Mouse (Mus musculus) forebrain, postnatal 0 days (tissue): ENCODE data around the gene Agtpbp1. TPM values are rescaled to one million over a fixed set of nuclear protein-coding genes. Genes with fewer than 3 reads are reported as not detected.

Source experiments
- ATAC-seq: fragments of 200-750 bp; cut with Nextera tagmentation; 2 replicates; pipeline ENCODE4 v1.8.0; 2017; ENCODE audit warnings: mild to moderate bottlenecking, moderate library complexity
- DNase-seq: peaks from one replicate; pipeline ENCODE4 v3.0.0-alpha.2; 2015
- H3K27ac ChIP-seq: fragments of 300-500 bp; sonication (generic); 2 replicates; pipeline ENCODE4 v1.5.1; 2014; ENCODE audit warnings: low read depth, mild to moderate bottlenecking, antibody characterized with exemption, low read length, moderate library complexity, mixed read lengths
- H3K27me3 ChIP-seq: fragments of 300-500 bp; sonication (generic); 2 replicates; pipeline ENCODE4 v1.6.1; 2014; ENCODE audit warnings: mild to moderate bottlenecking, low read length, mixed read lengths; ENCODE audit not compliant: insufficient read depth
- H3K36me3 ChIP-seq: fragments of 300-500 bp; sonication (generic); 2 replicates; pipeline ENCODE4 v1.6.1; 2014; ENCODE audit warnings: mild to moderate bottlenecking, moderate library complexity; ENCODE audit not compliant: insufficient read depth
- H3K4me1 ChIP-seq: fragments of 300-500 bp; sonication (generic); 2 replicates; pipeline ENCODE4 v1.6.1; 2014; ENCODE audit warnings: antibody characterized with exemption; ENCODE audit not compliant: insufficient read depth
- H3K4me2 ChIP-seq: fragments of 300-500 bp; sonication (generic); 2 replicates; pipeline ENCODE4 v1.6.1; 2014; ENCODE audit warnings: low read depth, mild to moderate bottlenecking, moderate library complexity
- H3K4me3 ChIP-seq: fragments of 300-500 bp; sonication (generic); 2 replicates; pipeline ENCODE4 v1.5.1; 2014; ENCODE audit warnings: low read depth, low read length, mixed read lengths
- H3K9ac ChIP-seq: fragments of 300-500 bp; sonication (generic); 2 replicates; pipeline ENCODE4 v1.6.1; 2014; ENCODE audit warnings: mild to moderate bottlenecking
- H3K9me3 ChIP-seq: fragments of 300-500 bp; sonication (generic); 2 replicates; pipeline ENCODE4 v1.6.1; 2016; ENCODE audit warnings: low read length
- CTCF ChIP-seq: sonication (generic); IDR thresholded peaks from 2 replicates; pipeline ENCODE4 v1.5.1; 2016; ENCODE audit warnings: antibody characterized with exemption, control low read depth, low read depth
- WGBS: fragments of 180-500 bp; shearing (Covaris S2); extraction: QIAGEN DNeasy Blood & Tissue Kit; methylation state at CpG from one replicate; pipeline ENCODE4 v1.1.7; 2014; 5-methylcytosine and 5-hydroxymethylcytosine counted together
- polyA plus RNA-seq: library from polyadenylated mRNA; unstranded; fragments of >200 nt; fragmentation: Nextera tagmentation; extraction: Ambion mirVana; gene quantifications from 2 replicates; pipeline ENCODE4 v1.2.1, GENCODE M21; 2015
- total RNA-seq: library from RNA; depleted of rRNA; stranded (reverse); fragments of >200 nt; gene quantifications from 2 replicates; pipeline ENCODE4 v1.2.3, GENCODE M21; 2014; rRNA removed

The Agtpbp1 gene
- total RNA-seq (136 and 160 TPM in 2 replicates), polyA plus RNA-seq (60.7 and 65.1 TPM in 2 replicates)

DNA sequence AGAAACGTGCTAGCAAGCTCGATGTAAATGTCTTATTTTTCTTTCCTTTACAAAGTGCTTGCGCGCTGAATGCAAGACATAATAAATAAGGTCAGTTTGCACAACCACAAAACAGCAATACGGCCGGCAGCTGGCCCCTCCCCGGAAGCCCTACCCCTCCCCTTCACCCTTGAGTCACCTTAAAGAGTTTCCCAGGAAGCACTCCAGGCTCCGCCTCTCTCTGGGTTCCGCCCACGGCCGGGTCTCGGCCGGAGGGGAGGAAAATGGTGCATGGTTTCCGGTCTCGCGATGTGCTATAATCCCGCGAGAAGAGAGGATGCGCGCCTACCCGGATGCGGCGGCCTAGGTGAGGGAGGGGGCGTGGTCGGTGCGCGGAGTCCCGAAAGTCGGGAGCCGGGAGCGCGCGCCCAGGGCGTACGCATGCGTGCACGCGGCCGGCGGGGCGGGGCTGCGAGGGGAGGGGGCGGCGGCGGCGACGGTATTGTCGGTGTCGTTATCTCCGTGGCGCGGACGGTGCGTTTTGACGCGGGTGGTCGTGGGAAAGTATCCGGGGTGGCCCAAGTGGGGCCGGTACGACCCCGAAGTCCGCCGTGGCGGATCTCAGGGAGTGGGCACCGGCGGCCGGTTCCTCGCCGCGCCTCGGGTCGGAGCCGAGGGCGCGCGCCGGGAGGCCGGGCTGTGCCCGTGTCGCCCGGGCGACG is at the start of gene Agtpbp1, which contains the start of gene Naa35:
Agtpbp1 (minus strand) TSS at position 281 of the 701 bp plus-strand sequence.
Naa35 (plus strand) TSS at position 313 of the 701 bp plus-strand sequence.
- Histone ChIP-seq H3K27ac (peak within 1 kb of the TSS; percentile 90), H3K4me3 (peak within 1 kb of the TSS; percentile 92), H3K36me3 (peaks cover 14% of the 10 kb centered on the region), H3K27me3 (no peaks in the 10 kb centered on the region), H3K4me1 (peaks cover 17% of the 10 kb centered on the region), H3K4me2 (peak within 1 kb of the TSS; percentile 96), H3K9me3 (no peaks in the 10 kb centered on the region), H3K9ac (peak within 1 kb of the TSS; percentile 84)
- peak; percentile 99 for DNase-seq
- TF ChIP-seq CTCF = no peak
- 2% methylated on average over 79 of the region's 83 CpGs for WGBS
- ATAC-seq = peak; percentile 99

DNA sequence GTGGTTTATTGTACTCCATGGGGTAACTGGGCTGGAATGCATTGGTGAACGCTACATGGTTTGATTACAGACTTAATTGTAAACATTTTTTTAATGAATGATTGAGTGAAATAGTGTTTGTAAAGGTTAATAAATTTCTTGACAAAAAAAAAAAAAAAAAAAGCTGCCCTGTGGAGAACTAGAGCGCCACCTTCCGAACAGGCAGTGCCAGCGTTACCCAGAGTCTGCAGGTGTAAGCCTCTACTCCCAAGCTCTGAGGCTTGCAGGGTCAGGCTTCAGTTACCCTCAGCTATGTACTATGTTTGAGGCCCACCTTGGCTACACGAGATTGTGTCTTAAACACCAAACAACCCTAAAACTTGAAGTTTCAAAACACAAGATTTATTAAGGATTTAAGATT is 49.6 kb upstream of the Agtpbp1 start:
- no peak overlapping the region for H3K4me3 ChIP-seq
- no peak overlapping the region for H3K9ac ChIP-seq
- no peaks in the 10 kb centered on the region for H3K27me3 ChIP-seq
- H3K9me3 ChIP-seq = no peaks in the 10 kb centered on the region
- H3K27ac ChIP-seq = no peak overlapping the region
- no peak for TF ChIP-seq CTCF
- H3K4me2 ChIP-seq = no peak overlapping the region
- H3K36me3 ChIP-seq = peaks cover 75% of the 10 kb centered on the region
- DNase-seq = no peak
- WGBS = 83% methylated on average over 5 of the region's 5 CpGs
- ATAC-seq = no peak
- H3K4me1 ChIP-seq = no peaks in the 10 kb centered on the region

DNA sequence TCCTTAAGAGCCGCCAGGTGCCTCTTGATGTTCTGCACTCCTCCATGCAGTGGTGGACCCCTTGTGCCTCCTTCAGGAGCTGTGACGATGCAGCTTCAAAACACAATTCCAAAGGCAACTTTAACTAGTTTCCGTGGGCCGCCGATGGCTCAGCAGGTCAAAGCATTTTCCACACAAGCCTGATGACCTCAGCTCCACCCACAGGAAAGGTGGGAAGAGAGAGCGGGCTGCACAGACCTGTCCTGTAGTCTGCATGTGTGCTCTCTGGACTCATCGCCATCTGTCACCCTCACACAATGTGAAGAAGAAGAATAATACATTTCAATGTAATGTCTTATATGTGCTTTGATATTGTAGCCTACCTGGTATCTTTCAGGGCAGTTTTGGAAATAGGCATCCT is 41.7 kb upstream of the Agtpbp1 start:
- WGBS = 91% methylated on average over 7 of the region's 7 CpGs
- H3K36me3 ChIP-seq = peaks cover 71% of the 10 kb centered on the region
- no peak for TF ChIP-seq CTCF

DNA sequence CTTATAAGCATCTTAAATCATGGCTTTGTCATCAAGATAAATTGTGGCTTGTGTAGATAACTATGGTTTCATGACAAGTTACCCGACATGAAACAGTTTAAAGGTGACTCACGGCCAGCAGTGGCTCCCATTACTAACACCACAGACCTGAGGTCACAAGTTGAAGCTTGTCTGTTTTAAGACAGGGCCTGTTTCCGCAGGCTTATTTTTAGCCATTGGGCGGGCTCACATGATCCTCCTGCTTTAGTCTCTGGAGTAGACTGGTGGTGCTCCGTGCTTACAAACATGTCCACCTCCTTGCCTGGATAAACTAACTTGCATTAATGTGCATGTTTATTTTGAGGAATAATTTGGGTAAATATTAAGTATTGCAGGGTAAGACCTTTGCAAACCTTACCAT is 39.9 kb upstream of the Agtpbp1 start:
- DNase-seq (no peak), ATAC-seq (no peak)
- no peaks in the 10 kb centered on the region for H3K4me1 ChIP-seq
- H3K27me3 ChIP-seq = no peaks in the 10 kb centered on the region
- H3K9ac ChIP-seq = no peak overlapping the region
- no peak overlapping the region for H3K4me3 ChIP-seq
- no peaks in the 10 kb centered on the region for H3K9me3 ChIP-seq
- H3K4me2 ChIP-seq = no peak overlapping the region
- H3K36me3 ChIP-seq = peaks cover 66% of the 10 kb centered on the region
- H3K27ac ChIP-seq = no peak overlapping the region
- 91% methylated on average over 5 of the region's 5 CpGs for WGBS
- no peak for TF ChIP-seq CTCF

More for the DNA sequence above, 41.7 kb upstream of the Agtpbp1 start:
- Histone ChIP-seq H3K9ac (no peak overlapping the region), H3K27ac (no peak overlapping the region), H3K9me3 (no peaks in the 10 kb centered on the region), H3K4me2 (no peak overlapping the region), H3K27me3 (no peaks in the 10 kb centered on the region), H3K4me1 (no peaks in the 10 kb centered on the region), H3K4me3 (no peak overlapping the region)
- ATAC-seq = no peak
- DNase-seq = no peak

DNA sequence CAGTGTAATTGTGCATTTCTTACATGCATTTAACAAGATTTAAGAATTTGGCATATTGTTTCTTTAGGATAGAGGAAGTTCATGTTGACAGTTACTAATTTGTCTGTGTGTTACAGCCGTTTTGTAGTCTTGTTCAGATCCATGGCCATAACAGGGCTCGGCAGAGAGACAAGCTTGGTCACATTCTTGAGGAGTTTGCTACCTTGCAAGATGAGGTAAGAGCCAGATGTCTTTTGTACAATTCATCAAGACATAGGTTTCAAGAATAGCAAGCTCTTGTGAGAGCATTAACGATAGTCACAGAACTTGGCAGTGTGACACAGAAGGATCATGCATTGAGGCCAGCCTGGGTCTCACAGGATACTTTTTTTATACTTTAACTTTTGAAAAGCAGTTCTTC is 39.4 kb upstream of the Agtpbp1 start:
- ATAC-seq (no peak), DNase-seq (no peak)
- no peak for TF ChIP-seq CTCF
- no peaks in the 10 kb centered on the region for H3K4me1 ChIP-seq
- H3K27ac ChIP-seq = no peak overlapping the region
- no peak overlapping the region for H3K4me3 ChIP-seq
- 81% methylated on average over 3 of the region's 3 CpGs for WGBS
- H3K36me3 ChIP-seq = peaks cover 61% of the 10 kb centered on the region
- no peaks in the 10 kb centered on the region for H3K27me3 ChIP-seq
- H3K4me2 ChIP-seq = no peak overlapping the region
- H3K9me3 ChIP-seq = no peaks in the 10 kb centered on the region
- H3K9ac ChIP-seq = no peak overlapping the region

DNA sequence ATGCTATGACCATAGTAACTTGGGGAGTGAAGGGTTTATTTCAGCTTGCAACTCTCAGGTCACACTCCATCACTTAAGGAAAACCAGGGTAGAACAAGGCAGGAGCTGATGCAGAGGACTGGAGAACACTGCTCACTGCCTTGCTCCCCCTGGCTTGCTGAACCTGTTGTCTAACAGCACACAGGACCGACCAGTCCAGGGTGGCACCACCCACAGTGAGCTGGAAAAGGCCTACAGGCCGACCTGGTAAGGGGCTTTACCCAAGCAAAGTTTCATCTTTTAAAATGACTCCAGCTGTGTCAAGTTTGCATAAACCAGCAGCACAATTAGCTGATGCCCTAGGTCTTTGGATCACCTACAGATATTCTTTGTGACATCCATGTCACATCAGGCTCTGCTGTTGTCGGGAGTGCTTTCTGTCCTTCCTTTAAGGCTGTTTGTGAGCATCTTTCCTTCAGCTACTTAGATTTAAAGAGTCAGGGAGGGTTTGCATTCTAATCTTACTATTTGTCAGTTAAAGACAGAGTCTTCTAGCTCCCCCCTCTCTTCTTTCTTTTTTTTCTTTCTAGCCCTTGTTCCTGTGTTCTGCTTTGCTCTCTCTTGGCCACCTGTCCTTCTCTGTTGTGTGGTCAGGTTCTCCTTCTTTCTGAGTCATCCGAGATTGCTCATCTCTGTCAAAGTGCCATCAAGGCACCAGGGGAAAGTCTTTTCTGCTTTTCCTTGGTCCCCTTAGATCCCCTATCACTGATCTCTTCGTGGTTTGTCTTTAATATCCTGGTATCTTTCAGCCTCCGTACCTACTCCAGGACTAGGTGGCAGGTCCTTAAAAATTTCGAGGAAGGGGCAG is 36.8 kb upstream of the Agtpbp1 start:
- DNase-seq (no peak), ATAC-seq (no peak)
- no peak for TF ChIP-seq CTCF
- WGBS = 92% methylated on average over 7 of the region's 7 CpGs
- Histone ChIP-seq H3K27ac (no peak overlapping the region), H3K9ac (no peak overlapping the region), H3K4me3 (no peak overlapping the region), H3K9me3 (no peaks in the 10 kb centered on the region), H3K36me3 (peaks cover 67% of the 10 kb centered on the region), H3K27me3 (no peaks in the 10 kb centered on the region), H3K4me1 (no peaks in the 10 kb centered on the region), H3K4me2 (no peak overlapping the region)

DNA sequence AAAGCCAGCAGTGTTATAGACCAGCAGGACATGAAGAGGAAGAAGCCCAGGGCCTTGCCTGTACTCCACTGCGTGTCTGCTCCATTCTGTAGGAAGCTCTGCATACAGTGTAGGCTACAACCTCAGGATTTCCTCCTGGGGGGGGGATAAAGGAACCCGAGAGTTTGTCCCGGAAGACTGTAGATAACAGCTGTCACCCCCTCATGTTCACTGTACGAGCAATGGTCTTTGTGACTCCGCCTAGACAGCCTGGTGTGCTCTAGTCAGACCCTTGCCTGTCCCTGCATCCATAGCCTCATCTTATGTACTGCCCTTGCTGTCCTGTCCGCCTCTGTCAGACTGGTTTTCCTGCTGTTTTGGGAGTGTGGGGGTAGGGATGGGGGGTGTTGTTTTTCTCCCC is 33.4 kb upstream of the Agtpbp1 start:
- no peak for ATAC-seq
- H3K27me3 ChIP-seq = no peaks in the 10 kb centered on the region
- H3K4me1 ChIP-seq = no peaks in the 10 kb centered on the region
- DNase-seq = no peak
- peaks cover 61% of the 10 kb centered on the region for H3K36me3 ChIP-seq
- H3K27ac ChIP-seq = no peak overlapping the region
- TF ChIP-seq CTCF = no peak
- H3K9me3 ChIP-seq = no peaks in the 10 kb centered on the region
- H3K4me2 ChIP-seq = no peak overlapping the region
- 93% methylated on average over 6 of the region's 6 CpGs for WGBS
- no peak overlapping the region for H3K9ac ChIP-seq
- H3K4me3 ChIP-seq = no peak overlapping the region
